Mouse (Mus musculus) heart, adult 8-10 months (tissue): ENCODE data around the gene Gm11084. TPM values are rescaled to one million over a fixed set of nuclear protein-coding genes. Genes with fewer than 3 reads are reported as not detected.
"Not testable (repeated sequence)": the region's sequence is repeated elsewhere in the genome, so short reads cannot be mapped to it uniquely, and the experiment has no call there.

Experiments
- DNase-seq: peaks from one replicate; pipeline ENCODE4 v3.0.0; 2022; ENCODE audit warnings: low spot score
- total RNA-seq, 4 experiments: library from RNA; stranded (reverse); gene quantifications; 2 replicates each; pipeline ENCODE4 v1.2.4; 2022

Gene Gm11084
- total RNA-seq, 4 experiments from 2014 or later, result not detected

- DNase-seq, result peak; percentile 58
Measured at GRCm38 (mm10) chr2:72995346-72996097, 9.0 kb upstream of the Gm11084 start.

GRCm38 (mm10) chr2:72994165-72994564 lies 7.6 kb upstream of the Gm11084 start:
- DNase-seq, result no peak

- no peak for DNase-seq
Measured at GRCm38 (mm10) chr2:72992497-72992896, 6.0 kb upstream of the Gm11084 start.

GRCm38 (mm10) chr2:72988945-72989344 lies 2.4 kb upstream of the Gm11084 start:
- DNase-seq, result not testable (repeated sequence)

GRCm38 (mm10) chr2:72985516-72985915 lies 1.0 kb downstream of the Gm11084 start:
- DNase-seq, result no peak

GRCm38 (mm10) chr2:72984806-72985205 lies 1.7 kb downstream of the Gm11084 start:
- no peak for DNase-seq

- DNase-seq, result no peak
Measured at GRCm38 (mm10) chr2:72983211-72983610, 3.3 kb downstream of the Gm11084 start.

- DNase-seq, result no peak
Measured at GRCm38 (mm10) chr2:72982110-72982785, 4.3 kb downstream of the Gm11084 start.

- no peak for DNase-seq
Measured at GRCm38 (mm10) chr2:72981441-72982109, 4.9 kb downstream of the Gm11084 start.

- DNase-seq, result no peak
Measured at GRCm38 (mm10) chr2:72981075-72981420, 5.5 kb downstream of the Gm11084 start.

GRCm38 (mm10) chr2:72980337-72981074 lies 6.0 kb downstream of the Gm11084 start, which contains the start of gene Sp3:
TSS of gene Sp3 (minus strand) at chr2:72980446.
- peak; percentile 96 for DNase-seq

GRCm38 (mm10) chr2:72979659-72980071 lies 6.9 kb downstream of the Gm11084 start:
- peak; percentile 72 for DNase-seq

GRCm38 (mm10) chr2:72978901-72979658 lies 7.4 kb downstream of the Gm11084 start:
- DNase-seq, result peak; percentile 87

GRCm38 (mm10) chr2:72978473-72978872 lies 8.0 kb downstream of the Gm11084 start:
- peak; percentile 28 for DNase-seq

GRCm38 (mm10) chr2:72977272-72977671 lies 9.2 kb downstream of the Gm11084 start:
- DNase-seq, result no peak

GRCm38 (mm10) chr2:72976036-72976435 lies 10.5 kb downstream of the Gm11084 start:
- no peak for DNase-seq

- no peak for DNase-seq
Measured at GRCm38 (mm10) chr2:72970831-72971230, 15.7 kb downstream of the Gm11084 start.

GRCm38 (mm10) chr2:72970302-72970701 lies 16.2 kb downstream of the Gm11084 start:
- DNase-seq, result no peak

- DNase-seq, result no peak
Measured at GRCm38 (mm10) chr2:72968536-72968935, 18.0 kb downstream of the Gm11084 start.

GRCm38 (mm10) chr2:72965450-72965849 lies 21.1 kb downstream of the Gm11084 start:
- no peak for DNase-seq

- no peak for DNase-seq
Measured at GRCm38 (mm10) chr2:72956415-72956814, 30.1 kb downstream of the Gm11084 start.
